Comparison of ENCODE assay signal across 24 mouse cellular contexts in genomic region chr15:93504808-93505207, GRCm38 (mm10).
A peak's percentile ranks its signal among the peaks of the same experiment; 100 is the strongest.
DNase-seq lines count a peak whose midpoint lies in the region; ATAC-seq and TF ChIP-seq lines count a peak whose summit lies in the region.
"Had no signal": no experiment of that assay in that cellular context is flagged by ENCODE, and none has a peak within 500 bp of the region (broad histone marks: within the 10 kb centered on the region; RNA-seq: fewer than 3 reads in every experiment).

No protein-coding gene starts in this region.

- H3K4me3 ChIP-seq in left cerebral cortex, adult 2 months = no peak overlapping the region
- H3K4me3 ChIP-seq: embryonic facial prominence, embryonic 10.5 days; embryonic facial prominence, embryonic 12.5 days; forebrain, embryonic 13.5 days; forebrain, embryonic 15.5 days had no signal

- TF ChIP-seq CTCF in left cerebral cortex, adult 2 months (IDR thresholded peaks at IDR 0.05) = no peak

- intact Hi-C loops in left cerebral cortex, adult 2 months (cut with DNase I) = no loop called here
- intact Hi-C loops in left cerebral cortex, postnatal 4 days (cut with DNase I) = no loop called here

- DNase-seq in frontal cortex, postnatal 14 days (ENCODE audit: low spot score in 2 of 2) = no peak
- peak; percentile 41 for DNase-seq in layer of hippocampus, adult 9-11 months
- no peak for DNase-seq in layer of hippocampus, adult 11-12 months (ENCODE audit: low spot score)
- no peak for DNase-seq in left cerebral cortex, adult 2 months (ENCODE audit: extremely low spot score in 1 of 2, low spot score in 2 of 2)
- no peak for DNase-seq in left cerebral cortex, postnatal 4 days
- peak; percentile 52 for DNase-seq in right cerebral cortex, adult 18-20 months
- no peak for DNase-seq in right cerebral cortex, postnatal 10 days (ENCODE audit: low spot score in 2 of 2)
- DNase-seq: adrenal gland, adult 8-10 months; adrenal gland, postnatal 14 days; adrenal gland, postnatal 36 days; B cell, adult 2 months; cerebellum, adult 11 months; cerebellum, adult 18-20 months; cerebellum, adult 8-10 months; cerebellum, adult 9-11 months; cerebellum, postnatal 25 days had no signal

- H3K27ac ChIP-seq in left cerebral cortex, adult 2 months = 0 out of 2 replicates have a peak overlapping the region, but pooled peaks have one; percentile 40
- H3K27ac ChIP-seq: embryonic facial prominence, embryonic 10.5 days; embryonic facial prominence, embryonic 12.5 days; forebrain, embryonic 13.5 days; forebrain, embryonic 15.5 days had no signal

- peak; percentile 77 for ATAC-seq in frontal cortex, adult (ENCODE audit: low TSS enrichment)
- ATAC-seq: activated CD4-positive, CD25-positive, alpha-beta regulatory T cell, adult 4 months; CD4-positive, CD25-positive, alpha-beta regulatory T cell, adult 4 months; forebrain, embryonic 13.5 days; forebrain, embryonic 15.5 days; Patski had no signal

Comparison
In these comparisons a context has a peak if more than half of its experiments do, and no peak if none do; other contexts are left out.
1. DNase-seq: peak in layer of hippocampus, adult 9-11 months (single experiment) and right cerebral cortex, adult 18-20 months (single experiment); none in frontal cortex, postnatal 14 days (0 of 2), layer of hippocampus, adult 11-12 months (single experiment), left cerebral cortex, adult 2 months (0 of 2), left cerebral cortex, postnatal 4 days (single experiment) and right cerebral cortex, postnatal 10 days (0 of 2).